Mouse (Mus musculus) inflammation-experienced regulatory T-cells, adult 6 months (primary cell): Measurements from ENCODE around the gene Scarb2. TPM values are rescaled to one million over a fixed set of nuclear protein-coding genes. Genes with fewer than 3 reads are reported as not detected.
A peak's percentile ranks its signal among the peaks of the same experiment; 100 is the strongest.

Source experiments
- ATAC-seq: one replicate; pipeline ENCODE4 v1.8.0; 2017
- polyA plus RNA-seq, 3 experiments: library from polyadenylated mRNA; unstranded; fragments of 100-300 nt; shearing (Covaris generic); gene quantifications; one replicate each; pipeline ENCODE4 v1.2.1; 2017

Scarb2 gene
- polyA plus RNA-seq, 3 experiments from 2014 or later, result 8.3 to 9.2 (median 8.5) TPM

GRCm38 (mm10) chr5:92434070-92434469, 72.6 kb downstream of the Scarb2 start:
- ATAC-seq, result no peak

- ATAC-seq, result no peak
Observed at GRCm38 (mm10) chr5:92431611-92432010, 75.0 kb downstream of the Scarb2 start.

- ATAC-seq, result no peak
Observed at GRCm38 (mm10) chr5:92430723-92431122, 75.9 kb downstream of the Scarb2 start.

GRCm38 (mm10) chr5:92424126-92424525, 82.5 kb downstream of the Scarb2 start:
- ATAC-seq, result no peak

GRCm38 (mm10) chr5:92413982-92414375, 92.7 kb downstream of the Scarb2 start:
- no peak for ATAC-seq

- no peak for ATAC-seq
Observed at GRCm38 (mm10) chr5:92413271-92413981, 93.2 kb downstream of the Scarb2 start.

GRCm38 (mm10) chr5:92411461-92412140, 95.0 kb downstream of the Scarb2 start:
- no peak for ATAC-seq

GRCm38 (mm10) chr5:92410486-92410885, 96.1 kb downstream of the Scarb2 start:
- ATAC-seq, result no peak

- ATAC-seq, result no peak
Observed at GRCm38 (mm10) chr5:92409361-92410155, 97.1 kb downstream of the Scarb2 start.

- ATAC-seq, result no peak
Observed at GRCm38 (mm10) chr5:92404400-92404678, 102.3 kb downstream of the Scarb2 start.

GRCm38 (mm10) chr5:92403562-92404399, 102.9 kb downstream of the Scarb2 start:
- ATAC-seq, result no peak

- no peak for ATAC-seq
Observed at GRCm38 (mm10) chr5:92402816-92403215, 103.8 kb downstream of the Scarb2 start.

- peak; percentile 93 for ATAC-seq
Observed at GRCm38 (mm10) chr5:92398153-92398552, 108.5 kb downstream of the Scarb2 start.

- no peak for ATAC-seq
Observed at GRCm38 (mm10) chr5:92396476-92396875, 110.2 kb downstream of the Scarb2 start.

GRCm38 (mm10) chr5:92395764-92396163, 110.9 kb downstream of the Scarb2 start:
- no peak for ATAC-seq

- ATAC-seq, result no peak
Observed at GRCm38 (mm10) chr5:92393863-92394262, 112.8 kb downstream of the Scarb2 start.

GRCm38 (mm10) chr5:92392542-92392941, 114.1 kb downstream of the Scarb2 start:
- peak; percentile 71 for ATAC-seq

Other genes with a start within 250 kb of the Scarb2 start
- 10 to 100 TPM; 10.3 to 13.2 (median 11.2) TPM for gene Naaa, start 228.7 kb downstream of the Scarb2 start, polyA plus RNA-seq
- 10 to 100 TPM; 30.5 to 59.4 (median 50.2) TPM for gene Sdad1, start 196.4 kb downstream of the Scarb2 start, polyA plus RNA-seq
- under 1 TPM in 1 of 3 experiments, not detected in 2; 0.99 TPM for gene Cxcl9, start 178.8 kb downstream of the Scarb2 start, polyA plus RNA-seq
- 10 to 100 TPM in 2 of 3 experiments, 1 to 10 TPM in 1; 8.3 to 26.9 (median 19.1) TPM for gene Art3, start 175.0 kb downstream of the Scarb2 start, polyA plus RNA-seq
- 10 to 100 TPM; 18.3 to 32.3 (median 19.9) TPM for gene Cxcl10, start 157.9 kb downstream of the Scarb2 start, polyA plus RNA-seq
- 10 to 100 TPM; 32.4 to 55.2 (median 40.2) TPM for gene Nup54, start 71.6 kb downstream of the Scarb2 start, polyA plus RNA-seq
- not detected for gene Fam47e, start 48.2 kb upstream of the Scarb2 start, polyA plus RNA-seq
- 1 to 10 TPM in 1 of 3 experiments, not detected in 2; 1.2 TPM for gene Stbd1, start 96.2 kb upstream of the Scarb2 start, polyA plus RNA-seq
- gene Ccdc158, start 168.4 kb upstream of the Scarb2 start, polyA plus RNA-seq, result not detected
- gene Shroom3, start 176.6 kb upstream of the Scarb2 start, polyA plus RNA-seq, result under 1 TPM in 1 of 3 experiments, not detected in 2; 0.05 TPM